Mouse (Mus musculus) heart, adult 2 months (tissue): ENCODE measurements at regions not wholly inside any gene's neighbourhood (a gene's known extent, or its start where the extent isn't known, plus 50 kb on each side); places are given as distances from the start of the nearest gene placed in this dataset.

Experiments
- CTCF ChIP-seq: fragments of 200-600 bp; IDR thresholded peaks from 2 replicates; pipeline ENCODE4 v1.8.1; 2022; ENCODE audit warnings: antibody characterized with exemption, mild to moderate bottlenecking, moderate library complexity
- POLR2A ChIP-seq: fragments of 200-500 bp; IDR thresholded peaks from 2 replicates; pipeline ENCODE4 v1.6.1; 2011; ENCODE audit warnings: mild to moderate bottlenecking, low read depth, low read length, control low read depth; ENCODE audit not compliant: insufficient read depth

DNA sequence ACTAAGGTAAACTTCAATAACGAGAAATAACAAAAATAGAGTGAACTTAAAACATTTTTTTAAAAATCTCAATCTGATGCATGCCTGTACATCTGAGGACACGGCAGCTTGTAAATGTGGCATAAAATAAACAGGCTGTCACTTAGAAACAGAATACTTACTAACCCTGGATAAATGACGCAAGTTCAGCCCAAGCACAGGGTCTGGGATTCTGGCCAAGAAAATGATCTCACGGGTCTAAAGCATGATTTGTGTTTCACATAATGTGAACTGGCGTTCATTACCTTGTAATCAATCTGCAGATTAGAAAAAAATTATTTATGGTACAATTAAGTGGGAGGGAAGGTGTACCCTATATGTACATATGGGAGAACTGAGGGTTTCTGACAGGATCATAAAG lies 512.1 kb upstream of the Vrk2 start:
- TF ChIP-seq POLR2A (no peak), CTCF (no peak)
